Mouse (Mus musculus) kidney, adult 11 months (tissue): ENCODE measurements around the gene Mvd.

Experiments used
- DNase-seq: peaks from one replicate; pipeline ENCODE4 v3.0.0; 2022

Mvd gene

DNA sequence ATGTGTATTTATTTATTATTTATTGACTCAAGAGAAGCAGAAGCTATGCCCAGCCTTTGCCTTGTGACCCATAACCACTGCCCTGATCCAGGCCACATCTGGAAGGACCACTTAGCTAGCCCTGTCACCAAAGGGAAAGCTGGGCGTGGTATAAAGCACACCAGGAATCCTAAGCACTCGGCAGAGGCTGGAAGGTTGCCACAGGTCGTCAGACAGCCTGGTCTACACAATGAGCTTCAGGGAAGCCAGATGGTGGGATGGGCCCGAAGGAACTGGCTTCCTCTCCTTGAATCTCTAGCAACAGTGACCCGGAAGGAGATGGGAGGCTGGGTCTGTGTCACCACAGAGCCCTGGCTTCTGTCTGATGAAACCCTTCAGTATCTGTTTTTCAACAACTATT, 19.6 kb downstream of the Mvd start:
- DNase-seq = peak; percentile 51

GRCm38 (mm10) chr8:122423217-122423616, 20.0 kb downstream of the Mvd start:
- no peak for DNase-seq

GRCm38 (mm10) chr8:122421376-122422070, 21.7 kb downstream of the Mvd start, which contains the start of gene Il17c:
Gene Il17c (plus strand): TSS chr8:122422020.
- peak; percentile 38 for DNase-seq

DNA sequence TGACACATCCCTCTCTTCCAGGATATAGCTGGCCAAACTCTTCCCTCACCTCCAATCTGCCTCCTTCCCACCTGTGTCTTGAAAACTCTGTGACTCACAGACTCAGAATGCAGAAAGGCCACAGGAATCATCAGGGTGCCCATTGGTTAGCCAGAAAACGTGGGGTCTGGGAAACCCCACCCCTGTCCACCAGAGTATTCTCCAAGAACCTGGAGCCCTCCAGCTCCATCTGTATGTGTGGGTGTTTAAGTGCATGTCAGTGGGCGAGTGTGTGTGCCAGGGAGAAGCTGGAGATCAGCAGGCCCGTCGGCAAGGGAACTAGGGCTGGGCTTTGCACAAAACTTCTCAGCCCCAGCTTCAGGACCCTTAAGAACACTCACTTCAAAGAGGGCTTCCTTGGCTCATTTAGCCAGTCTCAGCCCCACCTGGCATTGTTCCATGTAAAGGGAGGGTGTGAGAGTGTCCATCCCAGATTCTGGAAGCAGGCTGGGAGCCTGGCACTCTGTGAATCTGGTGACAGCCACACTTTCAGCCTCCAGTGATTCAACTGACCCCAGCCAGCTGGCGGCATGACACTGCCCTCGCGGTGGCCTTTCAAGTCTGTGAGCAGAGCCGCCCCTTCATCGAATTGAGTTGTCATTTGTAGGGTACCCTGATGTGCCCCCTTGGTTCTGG, 23.2 kb downstream of the Mvd start:
- no peak for DNase-seq

DNA sequence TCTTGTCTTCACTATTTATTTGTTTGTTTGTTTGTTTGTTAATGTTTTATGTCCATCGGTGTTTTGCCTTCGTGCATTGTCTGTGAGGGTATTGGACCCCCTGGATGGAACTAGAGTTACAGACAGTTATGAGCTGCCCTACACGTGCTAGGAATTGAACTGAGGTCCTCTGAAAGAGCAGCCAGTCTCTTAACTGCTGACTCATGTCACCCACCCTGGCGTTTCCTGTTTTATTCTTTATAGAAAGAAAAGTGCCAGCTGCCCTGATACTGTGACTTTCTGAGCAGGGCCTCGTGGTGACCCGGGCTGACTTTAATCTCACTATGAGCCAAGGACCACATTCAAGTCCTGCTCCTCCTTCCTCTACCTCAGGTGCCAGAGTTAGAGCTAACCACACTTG, 27.7 kb downstream of the Mvd start:
- DNase-seq = no peak

- DNase-seq = no peak
Measured at GRCm38 (mm10) chr8:122414311-122414710, 28.9 kb downstream of the Mvd start.

GRCm38 (mm10) chr8:122407678-122408077, 35.5 kb downstream of the Mvd start:
- no peak for DNase-seq

GRCm38 (mm10) chr8:122405146-122405805, 37.9 kb downstream of the Mvd start:
- peak; percentile 81 for DNase-seq

DNA sequence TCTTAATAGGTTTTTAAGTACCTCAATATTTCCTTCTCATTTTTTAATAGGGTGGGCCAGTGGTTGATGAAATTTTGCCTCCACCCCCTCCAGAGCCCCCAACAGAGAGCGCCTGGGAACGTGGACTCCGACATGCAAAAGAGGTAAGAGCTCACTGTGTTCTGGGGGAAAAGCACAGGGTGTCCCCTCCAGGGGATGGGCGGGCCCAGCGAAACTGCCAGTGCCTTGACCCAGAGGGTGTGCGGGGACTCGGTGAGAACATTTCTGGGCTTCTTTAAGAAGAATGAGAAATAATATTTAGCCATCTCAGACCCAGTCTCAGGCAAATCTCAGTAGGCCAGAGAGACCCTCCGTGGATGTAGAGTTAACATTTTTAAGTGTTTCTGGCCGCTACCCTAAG, 45.0 kb downstream of the Mvd start:
- DNase-seq = no peak

GRCm38 (mm10) chr8:122395291-122395690, 47.9 kb downstream of the Mvd start:
- no peak for DNase-seq

- DNase-seq = no peak
Measured at GRCm38 (mm10) chr8:122393717-122394116, 49.5 kb downstream of the Mvd start.

DNA sequence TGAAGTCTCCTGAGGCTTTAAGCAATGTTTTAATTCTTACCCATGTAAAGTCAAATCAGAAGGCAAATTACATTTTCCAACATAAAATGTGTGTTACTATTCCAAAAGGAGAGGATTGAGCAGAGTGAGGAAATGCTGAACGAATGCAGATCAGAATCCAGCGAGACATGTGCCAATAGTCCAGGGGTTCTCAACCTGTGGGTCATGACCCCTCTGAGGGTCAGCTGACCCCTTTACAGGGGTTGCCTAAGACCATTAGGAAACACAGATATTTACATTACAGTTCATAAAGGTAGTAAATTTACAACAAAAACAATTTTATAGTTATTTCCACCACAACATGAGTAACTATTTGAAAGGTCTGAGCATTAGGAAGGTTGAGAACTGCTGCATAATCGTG, 52.5 kb downstream of the Mvd start:
- no peak for DNase-seq

DNA sequence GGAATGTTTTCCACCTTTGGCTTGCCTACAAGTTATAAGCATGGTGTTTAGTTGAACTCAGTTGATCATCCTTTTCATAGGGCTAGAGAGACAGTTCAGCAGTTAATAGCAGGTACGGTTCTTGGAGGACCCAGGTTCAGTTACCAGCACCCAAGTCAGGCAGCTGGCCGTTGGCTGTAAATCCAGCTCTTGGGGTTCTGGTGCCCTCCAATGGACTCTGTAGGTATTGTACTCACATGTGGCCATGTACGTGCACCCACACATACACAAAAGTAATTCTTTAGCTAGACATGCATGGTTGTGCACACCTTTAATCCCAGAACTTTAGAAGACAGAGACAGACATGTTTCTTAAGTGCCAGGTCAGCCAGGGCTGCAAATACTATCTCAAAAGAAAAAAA, 53.9 kb downstream of the Mvd start:
- no peak for DNase-seq
